Mouse (Mus musculus): Measurements from ENCODE around the gene Itgal.

- TF ChIP-seq CTCF (IDR thresholded peaks at IDR 0.05; ENCODE audit: borderline replicate concordance, insufficient read depth, low read depth, low read length) (no peak), POLR2A (IDR thresholded peaks at IDR 0.05; ENCODE audit: borderline replicate concordance, insufficient read depth, low read length) (no peak)
Measured at GRCm38 (mm10) chr7:127360265-127360664, 64.2 kb downstream of the Itgal start.
